Mouse (Mus musculus) megakaryocyte-erythroid progenitor cell, adult 5-6 weeks (primary cell): ENCODE results near the gene St3gal4. TPM values are rescaled to one million over a fixed set of nuclear protein-coding genes. Genes with fewer than 3 reads are reported as not detected.

Source experiments
- ATAC-seq: replicated peaks from 2 replicates; pipeline ENCODE4 v1.8.0; 2016; ENCODE audit warnings: mild to moderate bottlenecking, inconsistent platforms; ENCODE audit not compliant: severe bottlenecking, poor library complexity, low FRiP score, low TSS enrichment
- total RNA-seq, 2 experiments: library from RNA; stranded (forward) in 1 of 2; stranded (reverse) in 1 of 2; fragments of 200-1000, 215-1000 nt in 1 of 2; fragments of >200 nt in 1 of 2; fragmentation: Nextera tagmentation in 1 of 2; gene quantifications; 2 replicates each; pipeline ENCODE4 v1.2.3; 2014 to 2017

Gene St3gal4
- total RNA-seq, 2 experiments from 2014 or later = 31.6 to 47.0 TPM

- no peak for ATAC-seq
Measured at GRCm38 (mm10) chr9:35024591-35025496, 94.2 kb downstream of the St3gal4 start.

- no peak for ATAC-seq
Measured at GRCm38 (mm10) chr9:35021744-35022143, 97.3 kb downstream of the St3gal4 start.

DNA sequence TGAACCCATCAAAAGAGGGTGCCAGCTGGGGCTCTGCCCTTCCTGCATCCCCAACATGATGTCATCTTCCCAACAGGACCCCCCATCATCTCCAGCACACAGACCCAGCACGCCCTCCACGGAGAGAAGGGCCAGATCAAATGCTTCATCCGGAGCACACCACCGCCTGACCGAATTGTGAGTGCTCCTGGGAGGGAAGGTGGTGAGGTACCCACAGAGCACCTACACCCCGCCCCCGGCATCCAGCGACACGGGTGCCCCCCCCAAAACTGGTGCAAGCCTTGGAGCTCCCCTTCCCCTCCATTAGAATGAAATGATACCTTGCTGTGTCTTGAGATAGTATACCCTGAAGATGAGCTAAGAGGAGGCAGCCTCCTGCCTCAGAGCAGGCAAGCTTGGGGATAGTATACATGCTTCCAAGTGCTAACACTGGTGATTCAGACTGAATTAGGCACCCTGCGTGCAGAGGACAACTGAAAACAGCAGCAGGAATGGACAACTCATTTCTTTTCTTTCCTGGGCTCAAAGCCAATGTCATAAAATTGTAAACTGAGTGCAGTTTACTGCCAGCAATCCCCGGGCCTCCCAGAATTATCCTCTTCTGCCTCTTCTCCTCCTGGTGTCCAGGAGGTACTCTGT lies 98.9 kb downstream of the St3gal4 start:
- no peak for ATAC-seq

DNA sequence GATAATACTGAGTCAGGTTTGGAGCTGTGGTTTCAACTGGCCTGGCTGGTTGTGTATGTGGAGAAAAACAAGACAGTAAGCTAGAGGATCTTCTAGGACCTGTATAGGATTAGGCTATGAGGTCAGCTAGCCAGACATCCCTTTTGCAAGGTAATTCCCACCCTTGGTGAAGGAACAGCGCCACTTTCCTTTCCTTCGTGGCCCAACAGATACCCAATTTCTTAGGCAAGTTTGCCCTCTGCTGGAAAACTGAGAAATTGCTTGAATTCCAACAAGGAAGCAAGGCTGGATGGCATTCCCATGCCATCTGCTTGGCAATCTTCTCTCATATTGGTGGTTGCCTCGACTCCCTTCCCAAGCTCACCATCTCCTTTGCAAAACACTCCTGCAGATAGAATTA lies 99.7 kb downstream of the St3gal4 start:
- no peak for ATAC-seq

- no peak for ATAC-seq
Measured at GRCm38 (mm10) chr9:35018056-35018455, 101.0 kb downstream of the St3gal4 start.

GRCm38 (mm10) chr9:35017563-35017962 lies 101.5 kb downstream of the St3gal4 start:
- ATAC-seq = 0 out of 2 replicates have a peak, but pooled peaks have one; percentile 9

DNA sequence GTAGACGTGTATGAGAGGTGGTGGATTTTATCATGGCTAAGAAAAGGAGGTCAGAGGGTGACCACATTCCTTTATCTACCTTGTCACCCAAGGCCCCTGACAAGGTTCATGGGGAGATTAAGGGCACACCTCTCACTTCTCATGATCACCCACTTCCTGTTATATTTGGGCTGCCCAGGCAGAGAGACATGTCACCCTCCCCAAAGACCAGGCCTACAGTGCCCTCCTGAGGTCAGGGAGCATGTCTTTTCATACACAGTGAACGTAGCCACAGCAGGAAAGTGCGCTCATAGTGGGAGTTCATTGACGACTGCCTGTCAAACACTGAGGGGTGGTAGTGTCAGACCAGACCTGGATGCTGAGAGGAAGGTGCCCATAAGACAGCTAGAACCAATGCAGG lies 102.3 kb downstream of the St3gal4 start:
- ATAC-seq = peak; percentile 74

GRCm38 (mm10) chr9:35007697-35008341 lies 111.2 kb downstream of the St3gal4 start:
- no peak for ATAC-seq

DNA sequence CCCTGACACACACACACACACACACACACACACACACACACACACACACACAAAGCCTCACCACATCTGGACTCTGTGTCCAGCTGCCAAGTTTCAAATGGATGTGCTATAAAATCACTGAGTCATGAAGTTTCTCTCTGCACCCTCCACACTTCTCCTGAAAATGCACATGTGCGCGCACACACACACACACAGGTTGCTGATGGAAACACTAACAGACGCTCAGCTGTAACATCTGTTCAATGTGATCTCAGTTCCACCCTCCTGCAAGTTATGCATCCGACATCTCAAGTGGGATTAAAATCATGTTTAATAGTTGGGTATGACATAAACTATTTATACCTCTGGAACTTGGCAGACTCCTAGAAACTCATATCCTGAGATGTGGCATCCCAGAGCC lies 115.0 kb downstream of the St3gal4 start:
- ATAC-seq = no peak

- ATAC-seq = no peak
Measured at GRCm38 (mm10) chr9:34997880-34998865, 120.9 kb downstream of the St3gal4 start.

Other genes with a start within 250 kb of the St3gal4 start
- 56.1 and 65.7 TPM in 2 replicates for gene Dcps, start 56.8 kb upstream of the St3gal4 start, total RNA-seq (2014; fragmentation: Nextera tagmentation)
- 62.0 and 64.6 TPM in 2 replicates for gene Dcps, start 56.8 kb upstream of the St3gal4 start, total RNA-seq (2017)
- gene Srpr, start 80.9 kb upstream of the St3gal4 start, total RNA-seq (2014; fragmentation: Nextera tagmentation) = 50.0 and 60.6 TPM in 2 replicates
- 47.4 and 84.9 TPM in 2 replicates for gene Srpr, start 80.9 kb upstream of the St3gal4 start, total RNA-seq (2017)
- gene Tirap, start 81.0 kb upstream of the St3gal4 start, total RNA-seq (2014; fragmentation: Nextera tagmentation) = 2.8 and 3.9 TPM in 2 replicates
- 1.2 and 8.7 TPM in 2 replicates for gene Tirap, start 81.0 kb upstream of the St3gal4 start, total RNA-seq (2017)
- 29.5 and 36.4 TPM in 2 replicates for gene Foxred1, start 91.8 kb upstream of the St3gal4 start, total RNA-seq (2014; fragmentation: Nextera tagmentation)
- 37.9 and 52.0 TPM in 2 replicates for gene Foxred1, start 91.8 kb upstream of the St3gal4 start, total RNA-seq (2017)
- 24.7 and 34.1 TPM in 2 replicates for gene Fam118b, start 148.5 kb upstream of the St3gal4 start, total RNA-seq (2014; fragmentation: Nextera tagmentation)
- gene Fam118b, start 148.5 kb upstream of the St3gal4 start, total RNA-seq (2017) = 8.7 and 16.5 TPM in 2 replicates
- 31.0 and 47.2 TPM in 2 replicates for gene Rpusd4, start 148.6 kb upstream of the St3gal4 start, total RNA-seq (2014; fragmentation: Nextera tagmentation)
- gene Rpusd4, start 148.6 kb upstream of the St3gal4 start, total RNA-seq (2017) = 13.9 and 21.5 TPM in 2 replicates